Mouse (Mus musculus): Measurements from ENCODE around the gene Fbxw11. TPM values are rescaled to one million over a fixed set of nuclear protein-coding genes. Genes with fewer than 3 reads are reported as not detected.

Gene Fbxw11
- polyA plus RNA-seq, 1 experiment from 2014 or later = 36.0 TPM

DNA sequence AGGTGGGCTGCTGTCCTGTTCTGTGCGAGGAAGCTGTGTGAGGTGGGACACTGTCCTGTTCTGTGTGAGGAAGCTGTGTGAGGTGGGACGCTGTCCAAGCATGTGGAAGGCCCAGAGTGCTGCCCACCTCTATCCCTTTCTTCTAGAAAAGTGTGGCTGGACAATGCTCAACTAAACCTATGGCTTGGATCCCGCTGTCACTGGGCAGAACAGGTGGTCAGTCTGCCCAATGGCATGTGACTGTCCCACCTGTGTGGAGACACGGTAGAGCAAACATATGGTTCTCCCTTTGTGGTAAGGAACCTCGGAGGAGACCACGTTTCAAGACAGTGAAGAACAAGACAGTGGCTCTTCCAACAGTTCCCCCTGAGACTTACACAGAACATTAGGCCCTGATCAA is 14.6 kb upstream of the Fbxw11 start:
- no peak overlapping the region for H3K27ac ChIP-seq
- H3K9me3 ChIP-seq (replicated peaks) = no peaks in the 10 kb centered on the region
- no peak for ATAC-seq
- 55% methylated on average over 6 of the region's 6 CpGs for WGBS (ENCODE audit: insufficient replicate concordance)
- no peak overlapping the region for H3K9ac ChIP-seq
- no peaks in the 10 kb centered on the region for H3K27me3 ChIP-seq (replicated peaks)
- H3K4me1 ChIP-seq = 0 out of 2 replicates have a peak, but pooled peaks cover 4% of the 10 kb centered on the region
- no peak overlapping the region for H3K4me3 ChIP-seq
- H3K4me2 ChIP-seq = no peak overlapping the region
- H3K36me3 ChIP-seq = peaks cover 7% of the 10 kb centered on the region; the same call in 1 of the 2 replicates

DNA sequence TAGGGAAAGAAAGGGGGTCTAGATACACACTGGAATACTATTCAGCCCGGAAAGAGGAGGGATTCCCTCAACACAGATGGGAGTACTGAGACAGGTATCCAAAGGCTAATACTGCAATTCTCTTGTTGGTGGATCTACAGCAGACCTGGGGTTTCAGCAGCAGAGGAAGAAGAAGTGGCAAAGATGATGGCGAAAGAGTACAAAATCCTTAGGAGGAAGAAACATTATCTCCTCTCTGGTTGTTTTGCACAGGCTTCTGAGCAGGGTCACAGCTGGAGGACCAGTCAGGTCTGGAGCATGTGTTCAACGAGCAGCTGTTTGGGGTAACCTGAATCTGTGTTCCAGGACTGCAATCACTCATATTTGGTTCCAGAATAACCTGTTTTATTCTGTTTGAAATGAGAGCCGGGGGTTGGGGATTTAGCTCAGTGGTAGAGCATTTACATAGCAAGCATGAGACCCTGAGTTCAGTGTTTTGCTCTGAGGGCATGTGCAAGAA is 12.8 kb upstream of the Fbxw11 start:
- no peak for ATAC-seq
- H3K9ac ChIP-seq = no peak overlapping the region
- H3K4me1 ChIP-seq = peaks cover 12% of the 10 kb centered on the region
- no peaks in the 10 kb centered on the region for H3K9me3 ChIP-seq (replicated peaks)
- no peak overlapping the region for H3K4me3 ChIP-seq
- no peak overlapping the region for H3K27ac ChIP-seq
- no peaks in the 10 kb centered on the region for H3K36me3 ChIP-seq
- no peak overlapping the region for H3K4me2 ChIP-seq
- 51% methylated on average over 4 of the region's 4 CpGs for WGBS (ENCODE audit: insufficient replicate concordance)
- no peaks in the 10 kb centered on the region for H3K27me3 ChIP-seq (replicated peaks)

DNA sequence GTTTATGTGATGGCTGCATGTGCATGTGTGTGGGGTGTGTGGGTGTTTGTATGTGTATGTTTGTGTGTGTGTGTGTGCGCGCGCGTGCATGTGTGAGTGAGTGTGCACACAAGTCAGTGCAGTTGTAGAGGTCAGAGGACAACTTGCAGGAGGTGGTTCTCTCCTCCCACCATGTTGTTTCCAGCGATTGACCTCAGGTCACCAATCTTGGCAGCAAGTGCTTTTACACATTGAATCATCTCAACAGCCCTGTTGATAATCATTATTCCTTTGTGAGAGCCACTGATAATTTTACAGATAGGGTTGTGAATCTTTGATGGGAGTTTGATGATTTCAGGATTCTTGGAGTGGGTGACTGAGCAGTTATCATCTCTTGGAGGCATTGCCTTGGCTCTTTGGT is 9.9 kb upstream of the Fbxw11 start:
- H3K9me3 ChIP-seq (replicated peaks) = no peaks in the 10 kb centered on the region
- no peaks in the 10 kb centered on the region for H3K27me3 ChIP-seq (replicated peaks)
- H3K9ac ChIP-seq = no peak overlapping the region
- H3K4me3 ChIP-seq = no peak overlapping the region
- H3K4me2 ChIP-seq = no peak overlapping the region
- no peak overlapping the region for H3K27ac ChIP-seq
- H3K36me3 ChIP-seq = no peaks in the 10 kb centered on the region
- peaks cover 27% of the 10 kb centered on the region for H3K4me1 ChIP-seq
- 86% methylated on average over 5 of the region's 5 CpGs for WGBS (ENCODE audit: insufficient replicate concordance)
- ATAC-seq = no peak

DNA sequence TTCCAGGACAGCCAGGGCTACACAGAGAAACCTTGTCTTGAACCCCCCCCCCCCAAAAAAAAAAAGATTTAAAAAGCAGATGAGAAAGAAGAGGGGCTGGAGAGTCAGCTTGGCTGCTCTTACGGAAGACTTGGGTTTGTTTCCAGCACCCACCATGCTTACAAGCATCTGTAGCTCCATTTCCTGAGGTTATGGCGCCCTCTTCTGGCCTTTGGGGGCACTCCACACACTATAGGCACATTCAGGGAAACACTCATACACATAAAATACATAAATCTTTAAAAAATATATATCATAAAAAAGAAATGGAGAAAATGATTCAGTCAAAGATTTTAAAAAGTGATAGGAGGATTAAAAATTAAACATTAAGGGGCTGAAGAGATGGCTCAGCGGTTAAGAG is 9.0 kb upstream of the Fbxw11 start:
- no peaks in the 10 kb centered on the region for H3K27me3 ChIP-seq (replicated peaks)
- 70% methylated on average over 3 of the region's 3 CpGs for WGBS (ENCODE audit: insufficient replicate concordance)

DNA sequence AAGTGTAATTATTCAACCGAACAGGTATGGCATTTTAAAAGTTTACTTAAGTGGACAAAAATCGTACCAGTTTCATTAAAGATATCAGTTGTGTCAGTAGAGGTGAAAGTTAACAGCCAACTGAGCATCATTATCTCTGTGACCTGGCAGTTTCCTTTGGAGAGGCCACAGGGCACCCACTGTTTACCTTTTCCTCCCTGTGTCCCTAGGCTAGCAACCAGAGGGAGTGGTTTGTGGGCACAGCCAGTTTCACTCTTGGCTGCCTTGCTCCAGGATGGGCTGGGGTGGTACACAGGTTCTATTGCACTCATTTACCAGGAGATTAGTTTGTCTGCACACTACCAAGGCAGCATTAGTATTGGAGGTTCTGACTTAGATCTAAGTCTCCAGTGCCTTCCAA is 8.4 kb upstream of the Fbxw11 start:
- no peak overlapping the region for H3K9ac ChIP-seq
- no peak overlapping the region for H3K4me2 ChIP-seq
- WGBS (ENCODE audit: insufficient replicate concordance) = 38% methylated on average over 2 of the region's 2 CpGs
- H3K4me1 ChIP-seq = peaks cover 27% of the 10 kb centered on the region
- H3K27ac ChIP-seq = peak overlapping the region; percentile 67; the same call in 1 of the 2 replicates
- H3K27me3 ChIP-seq (replicated peaks) = no peaks in the 10 kb centered on the region
- 0 out of 2 replicates have a peak, but pooled peaks have one; percentile 21 for ATAC-seq
- no peaks in the 10 kb centered on the region for H3K9me3 ChIP-seq (replicated peaks)
- no peaks in the 10 kb centered on the region for H3K36me3 ChIP-seq
- H3K4me3 ChIP-seq = no peak overlapping the region

More for the DNA sequence above, 9.0 kb upstream of the Fbxw11 start:
- H3K4me1 ChIP-seq = peaks cover 27% of the 10 kb centered on the region
- no peak overlapping the region for H3K4me2 ChIP-seq
- no peak for ATAC-seq
- no peak overlapping the region for H3K4me3 ChIP-seq
- H3K9me3 ChIP-seq (replicated peaks) = no peaks in the 10 kb centered on the region
- no peaks in the 10 kb centered on the region for H3K36me3 ChIP-seq
- H3K9ac ChIP-seq = no peak overlapping the region
- H3K27ac ChIP-seq = no peak overlapping the region

DNA sequence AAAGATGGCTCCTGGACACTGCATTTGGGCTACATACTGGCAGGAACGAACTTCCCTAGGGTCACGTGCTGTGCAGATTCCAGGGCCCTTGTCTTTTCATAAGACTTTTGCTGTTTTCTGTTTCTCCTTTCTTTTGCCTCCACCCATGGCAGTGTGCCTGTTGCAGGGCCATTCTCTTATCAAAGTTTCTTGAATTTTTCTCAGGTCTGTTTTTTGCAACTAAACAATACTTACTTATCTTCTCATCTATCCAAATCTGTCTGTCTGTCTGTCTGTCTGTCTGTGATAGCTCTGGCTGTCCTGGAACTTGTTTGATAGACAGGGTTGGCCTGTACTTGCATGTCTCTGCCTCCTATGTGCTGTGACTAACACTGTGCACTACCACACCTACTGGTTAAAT is 7.7 kb upstream of the Fbxw11 start:
- Histone ChIP-seq H3K4me3 (no peak overlapping the region), H3K36me3 (no peaks in the 10 kb centered on the region), H3K9ac (no peak overlapping the region), H3K4me1 (peaks cover 28% of the 10 kb centered on the region), H3K4me2 (no peak overlapping the region), H3K27me3 (replicated peaks) (no peaks in the 10 kb centered on the region), H3K27ac (peak overlapping the region; percentile 67), H3K9me3 (replicated peaks) (no peaks in the 10 kb centered on the region)
- ATAC-seq = peak; percentile 66
- WGBS (ENCODE audit: insufficient replicate concordance) = 31% methylated on average over 2 of the region's 2 CpGs

DNA sequence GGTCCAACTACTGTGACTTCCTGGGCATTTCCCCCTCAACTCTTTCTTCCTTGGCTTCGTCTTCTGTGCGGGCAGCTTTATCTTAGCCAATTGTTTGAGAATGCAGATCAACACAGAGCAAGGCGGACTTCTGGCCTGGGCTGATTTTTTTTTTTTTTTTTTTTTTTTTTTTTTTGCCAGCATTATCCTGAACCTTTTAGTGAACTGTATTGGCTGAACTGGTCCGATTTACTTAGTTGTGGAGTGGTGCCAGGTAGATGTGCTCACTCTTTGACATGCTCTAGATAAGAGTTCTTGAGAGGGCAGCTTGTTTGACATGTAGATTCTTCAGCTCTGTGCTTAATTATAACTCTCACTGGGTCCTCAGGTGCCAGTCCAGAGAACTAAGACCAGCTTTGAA is 6.2 kb upstream of the Fbxw11 start:
- Histone ChIP-seq H3K4me1 (peaks cover 42% of the 10 kb centered on the region), H3K36me3 (no peaks in the 10 kb centered on the region), H3K27me3 (replicated peaks) (no peaks in the 10 kb centered on the region), H3K9me3 (replicated peaks) (no peaks in the 10 kb centered on the region), H3K9ac (no peak overlapping the region), H3K27ac (no peak overlapping the region), H3K4me2 (no peak overlapping the region), H3K4me3 (no peak overlapping the region)
- WGBS (ENCODE audit: insufficient replicate concordance) = 20% methylated on average over 4 of the region's 4 CpGs
- no peak for ATAC-seq

DNA sequence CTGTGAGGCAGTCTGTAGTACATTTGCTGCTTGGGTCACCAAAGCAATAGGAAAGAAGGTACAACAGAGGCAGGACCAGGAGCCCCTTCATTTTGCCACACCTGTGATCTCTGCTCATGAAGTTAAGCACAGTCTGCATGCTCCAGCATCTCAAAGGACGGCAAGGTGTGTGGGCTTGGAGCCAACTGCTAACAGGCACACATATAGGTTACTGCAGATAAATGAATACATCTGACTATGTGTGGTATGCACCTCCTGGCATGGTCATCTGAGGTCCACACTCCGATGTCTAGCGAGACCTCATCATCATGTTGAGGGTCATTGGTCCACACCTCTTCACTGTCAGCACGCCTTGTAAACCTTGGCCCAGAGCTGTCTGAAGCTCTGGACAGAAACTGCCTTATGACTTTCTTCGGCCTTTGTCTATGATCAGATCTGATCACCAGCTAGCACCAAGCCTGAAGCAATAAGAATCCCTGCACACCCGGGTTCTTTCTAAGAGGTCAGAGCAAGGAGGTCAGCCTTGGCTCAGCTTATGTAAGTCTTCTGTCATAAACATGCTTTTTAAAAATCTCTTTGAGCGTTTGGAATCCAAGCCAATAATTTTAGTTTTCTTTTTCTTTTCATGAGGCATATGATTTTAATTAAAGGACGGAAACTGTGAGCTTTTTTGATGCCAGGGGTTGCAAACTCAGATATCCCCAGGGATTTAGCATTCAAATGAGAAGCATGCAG is 3.8 kb upstream of the Fbxw11 start:
- Histone ChIP-seq H3K4me1 (peaks cover 49% of the 10 kb centered on the region), H3K4me2 (no peak overlapping the region), H3K9me3 (replicated peaks) (no peaks in the 10 kb centered on the region), H3K36me3 (no peaks in the 10 kb centered on the region), H3K27ac (no peak overlapping the region), H3K9ac (no peak overlapping the region), H3K4me3 (no peak overlapping the region), H3K27me3 (replicated peaks) (no peaks in the 10 kb centered on the region)
- WGBS (ENCODE audit: insufficient replicate concordance) = 82% methylated on average over 8 of the region's 8 CpGs
- ATAC-seq = no peak

DNA sequence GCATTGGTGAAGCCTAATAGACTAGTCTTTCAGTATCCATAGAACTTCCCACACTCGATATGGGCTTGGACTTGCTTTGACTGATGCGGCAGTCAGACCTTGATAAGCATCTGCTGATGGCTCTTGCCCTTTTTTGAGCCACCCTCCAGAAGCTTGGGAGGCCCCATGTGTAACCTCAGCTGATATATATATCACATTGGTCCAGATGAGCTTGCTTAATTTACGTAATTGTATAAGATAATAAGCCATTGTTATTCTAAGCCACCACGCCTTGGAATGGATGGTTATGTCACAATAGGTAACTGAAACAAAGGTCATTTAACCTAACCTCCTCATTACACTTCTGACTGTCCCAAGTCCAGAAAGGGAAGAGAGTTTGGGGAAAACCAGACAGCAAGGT is 1.9 kb upstream of the Fbxw11 start:
- Histone ChIP-seq H3K9ac (peak overlapping the region; percentile 98), H3K4me1 (peaks cover 48% of the 10 kb centered on the region), H3K4me2 (peak overlapping the region; percentile 85), H3K9me3 (replicated peaks) (no peaks in the 10 kb centered on the region), H3K4me3 (peak overlapping the region; percentile 91), H3K27me3 (replicated peaks) (no peaks in the 10 kb centered on the region), H3K36me3 (no peaks in the 10 kb centered on the region), H3K27ac (peak overlapping the region; percentile 99)
- 20% methylated on average over 4 of the region's 4 CpGs for WGBS (ENCODE audit: insufficient replicate concordance)
- no peak; the same call in 1 of the 2 replicates for ATAC-seq

DNA sequence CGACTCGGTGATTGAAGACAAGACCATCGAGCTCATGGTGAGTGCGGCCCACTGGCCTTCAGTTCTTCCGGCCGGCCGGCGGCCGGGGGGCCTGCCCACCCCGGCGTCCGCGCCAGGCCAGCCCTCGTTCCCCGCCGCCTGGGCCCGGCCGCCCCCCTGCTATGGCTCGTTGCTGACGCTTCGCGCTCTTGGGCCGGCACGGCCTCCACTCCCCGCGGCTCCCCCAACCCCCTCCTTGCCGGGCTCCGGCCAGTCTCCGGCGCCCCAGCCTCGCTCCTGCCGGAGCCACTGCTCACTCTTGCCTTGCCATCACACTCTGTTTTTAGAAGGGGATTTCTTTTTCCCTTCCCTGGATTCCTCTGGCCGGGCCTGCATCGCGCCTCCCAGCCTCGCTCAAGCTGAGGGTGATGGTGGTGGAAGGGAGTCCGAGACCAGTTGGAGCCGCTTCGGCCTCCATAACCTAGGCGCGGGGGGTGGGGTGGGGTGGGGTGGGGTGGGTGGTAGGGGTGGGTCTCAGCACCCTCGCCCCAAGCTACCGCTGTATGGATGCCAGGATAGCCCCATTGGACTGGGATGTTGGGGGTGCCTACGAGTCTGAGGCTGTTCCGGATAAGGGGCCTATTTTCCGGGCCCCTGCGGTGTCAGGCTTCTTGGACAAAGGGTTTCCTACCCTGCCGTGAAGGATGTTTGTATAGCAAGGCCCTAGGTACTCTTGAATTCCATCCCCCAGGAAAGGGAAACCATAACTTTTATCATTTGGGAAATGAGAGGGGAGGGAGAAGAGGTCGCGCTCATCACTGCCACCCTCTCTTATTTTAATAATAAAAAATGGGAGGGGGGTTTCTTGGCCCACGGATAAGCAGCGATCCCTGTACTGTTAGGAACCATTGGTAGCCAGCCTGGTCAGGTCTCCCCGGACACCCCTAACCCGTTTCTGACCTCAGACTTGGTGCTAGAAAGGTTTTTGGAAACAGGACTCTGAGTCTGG is 669 bp downstream of the Fbxw11 start:
- Histone ChIP-seq H3K27ac (peak overlapping the region; percentile 99), H3K9ac (peak overlapping the region; percentile 98), H3K4me2 (peak overlapping the region; percentile 85), H3K4me1 (peaks cover 58% of the 10 kb centered on the region), H3K27me3 (replicated peaks) (no peaks in the 10 kb centered on the region), H3K9me3 (replicated peaks) (no peaks in the 10 kb centered on the region), H3K4me3 (peak overlapping the region; percentile 91), H3K36me3 (no peaks in the 10 kb centered on the region)
- peak; percentile 50 for ATAC-seq
- under 1% methylated on average over 52 of the region's 54 CpGs for WGBS (ENCODE audit: insufficient replicate concordance)

DNA sequence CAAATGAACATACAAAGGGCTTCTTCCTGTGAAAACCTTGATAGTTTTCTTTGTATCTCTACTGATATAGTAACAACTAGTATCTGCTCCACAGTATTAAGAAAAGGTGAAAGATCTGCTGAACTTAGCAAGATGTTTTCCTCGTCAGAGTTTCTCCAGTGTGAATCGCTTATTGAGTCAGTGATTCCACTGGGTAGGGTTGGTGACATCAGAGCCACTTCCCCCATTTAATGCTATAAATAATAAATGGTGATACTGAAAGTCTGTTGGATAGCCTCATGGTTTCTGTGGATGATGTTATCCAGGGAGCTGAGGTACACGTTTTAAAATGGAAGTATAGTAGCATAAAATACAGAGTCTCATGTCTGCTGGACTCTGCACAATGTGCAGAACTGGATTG is 1.5 kb downstream of the Fbxw11 start:
- Histone ChIP-seq H3K36me3 (no peaks in the 10 kb centered on the region), H3K4me3 (peak overlapping the region; percentile 91), H3K4me1 (peaks cover 59% of the 10 kb centered on the region), H3K9ac (peak overlapping the region; percentile 98), H3K4me2 (peak overlapping the region; percentile 85), H3K9me3 (replicated peaks) (no peaks in the 10 kb centered on the region), H3K27ac (peak overlapping the region; percentile 99), H3K27me3 (replicated peaks) (no peaks in the 10 kb centered on the region)
- no peak for ATAC-seq
- 24% methylated on average over 3 of the region's 3 CpGs for WGBS (ENCODE audit: insufficient replicate concordance)

DNA sequence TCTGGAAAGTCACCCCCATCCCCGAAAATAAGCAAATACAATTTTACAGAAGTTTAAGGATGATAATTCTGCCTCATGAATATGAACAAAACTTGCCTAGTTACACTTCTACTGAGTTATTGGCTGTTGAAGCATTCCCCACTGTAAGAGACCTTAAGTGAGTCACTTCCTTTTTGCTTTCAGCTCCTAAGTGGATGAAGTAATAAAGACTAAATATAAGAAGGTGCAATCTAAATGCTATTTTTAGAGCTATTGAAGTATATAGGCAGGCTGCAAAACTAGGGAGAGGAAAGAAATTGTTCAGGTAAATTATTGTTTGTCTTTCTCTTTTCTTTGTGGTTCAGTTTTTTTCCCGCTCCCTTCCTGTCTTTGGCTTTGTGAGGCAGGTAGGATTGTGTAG is 4.7 kb downstream of the Fbxw11 start:
- Histone ChIP-seq H3K4me3 (no peak overlapping the region), H3K4me2 (no peak overlapping the region), H3K27me3 (replicated peaks) (no peaks in the 10 kb centered on the region), H3K9me3 (replicated peaks) (no peaks in the 10 kb centered on the region), H3K36me3 (no peaks in the 10 kb centered on the region), H3K27ac (no peak overlapping the region), H3K9ac (no peak overlapping the region), H3K4me1 (peaks cover 61% of the 10 kb centered on the region)
- 65% methylated on average over 2 of the region's 2 CpGs for WGBS (ENCODE audit: insufficient replicate concordance)
- ATAC-seq = no peak
